Mouse (Mus musculus): ENCODE data around the gene Mmp23.
"Not testable (repeated sequence)": the region's sequence is repeated elsewhere in the genome, so short reads cannot be mapped to it uniquely, and the experiment has no call there.

Mmp23 gene

GRCm38 (mm10) chr4:155654456-155655298 is 1.5 kb upstream of the Mmp23 start:
- DNase-seq (ENCODE audit: low spot score in 2 of 2), result no peak

- DNase-seq (ENCODE audit: low spot score in 2 of 2), result no peak
Observed at GRCm38 (mm10) chr4:155654183-155654455, 935 bp upstream of the Mmp23 start.

GRCm38 (mm10) chr4:155653451-155654182 is 433 bp upstream of the Mmp23 start:
- DNase-seq (ENCODE audit: low spot score in 2 of 2), result no peak

- DNase-seq (ENCODE audit: low spot score in 2 of 2), result no peak
Observed at GRCm38 (mm10) chr4:155652283-155653085, 700 bp downstream of the Mmp23 start.

GRCm38 (mm10) chr4:155651553-155652269 is 1.5 kb downstream of the Mmp23 start:
- no peak for DNase-seq (ENCODE audit: low spot score in 2 of 2)

GRCm38 (mm10) chr4:155649355-155649754 is 3.8 kb downstream of the Mmp23 start:
- no peak for DNase-seq (ENCODE audit: low spot score in 2 of 2)

GRCm38 (mm10) chr4:155645721-155646120 is 7.5 kb downstream of the Mmp23 start:
- DNase-seq (ENCODE audit: low spot score in 2 of 2), result no peak

GRCm38 (mm10) chr4:155645308-155645707 is 7.9 kb downstream of the Mmp23 start, which contains the start of gene Gm10563:
Gene Gm10563 (minus strand): TSS chr4:155645408.
- not testable (repeated sequence) for DNase-seq (ENCODE audit: low spot score in 2 of 2)

- DNase-seq (ENCODE audit: low spot score in 2 of 2), result no peak
Observed at GRCm38 (mm10) chr4:155643531-155643930, 9.7 kb downstream of the Mmp23 start.

GRCm38 (mm10) chr4:155635766-155636499 is 17.3 kb downstream of the Mmp23 start:
- no peak for DNase-seq (ENCODE audit: low spot score in 2 of 2)

- no peak for DNase-seq (ENCODE audit: low spot score in 2 of 2)
Observed at GRCm38 (mm10) chr4:155630267-155630666, 22.9 kb downstream of the Mmp23 start.

GRCm38 (mm10) chr4:155624338-155625291 is 28.6 kb downstream of the Mmp23 start, which contains the start of gene Cdk11b:
Gene Cdk11b (plus strand): TSS chr4:155624854.
- peak; percentile 94 to 97 for DNase-seq (ENCODE audit: low spot score in 2 of 2)

GRCm38 (mm10) chr4:155618321-155618720 is 34.9 kb downstream of the Mmp23 start:
- DNase-seq (ENCODE audit: low spot score in 2 of 2), result no peak

GRCm38 (mm10) chr4:155613264-155613663 is 39.9 kb downstream of the Mmp23 start:
- DNase-seq (ENCODE audit: low spot score in 2 of 2), result no peak

GRCm38 (mm10) chr4:155611860-155612259 is 41.3 kb downstream of the Mmp23 start:
- no peak for DNase-seq (ENCODE audit: low spot score in 2 of 2)

- no peak for DNase-seq (ENCODE audit: low spot score in 2 of 2)
Observed at GRCm38 (mm10) chr4:155606825-155607224, 46.4 kb downstream of the Mmp23 start.

GRCm38 (mm10) chr4:155605132-155605531 is 48.1 kb downstream of the Mmp23 start:
- no peak for DNase-seq (ENCODE audit: low spot score in 2 of 2)

- no peak for DNase-seq (ENCODE audit: low spot score in 2 of 2)
Observed at GRCm38 (mm10) chr4:155603801-155604200, 49.4 kb downstream of the Mmp23 start.

GRCm38 (mm10) chr4:155602753-155603152 is 50.4 kb downstream of the Mmp23 start:
- no peak for DNase-seq (ENCODE audit: low spot score in 2 of 2)

- no peak for DNase-seq (ENCODE audit: low spot score in 2 of 2)
Observed at GRCm38 (mm10) chr4:155601997-155602456, 51.2 kb downstream of the Mmp23 start.
